Mouse (Mus musculus) kidney, embryonic 16.5 days (tissue): ENCODE measurements around the gene Itga9. TPM values are rescaled to one million over a fixed set of nuclear protein-coding genes. Genes with fewer than 3 reads are reported as not detected.
A peak's percentile ranks its signal among the peaks of the same experiment; 100 is the strongest.

Source experiments
- ATAC-seq: fragments of 200-750 bp; cut with Nextera tagmentation; 2 replicates; pipeline ENCODE4 v1.8.0; 2017; ENCODE audit warnings: moderate TSS enrichment; ENCODE audit not compliant: low FRiP score, low TSS enrichment
- H3K27ac ChIP-seq: fragments of 300-500 bp; sonication (generic); 2 replicates; pipeline ENCODE4 v1.5.1; 2014; ENCODE audit warnings: low read length
- H3K27me3 ChIP-seq: fragments of 300-500 bp; sonication (generic); 2 replicates; pipeline ENCODE4 v1.6.1; 2014; ENCODE audit warnings: low read length, control low read depth, mixed read lengths; ENCODE audit not compliant: insufficient read depth
- H3K36me3 ChIP-seq: fragments of 300-500 bp; sonication (generic); 2 replicates; pipeline ENCODE4 v1.6.1; 2014; ENCODE audit warnings: low read length, control low read depth, mixed read lengths; ENCODE audit not compliant: insufficient read depth
- H3K4me1 ChIP-seq: fragments of 300-500 bp; sonication (generic); 2 replicates; pipeline ENCODE4 v1.6.1; 2014; ENCODE audit warnings: low read length, control low read depth, mixed read lengths; ENCODE audit not compliant: insufficient read depth
- H3K4me2 ChIP-seq: fragments of 300-500 bp; sonication (generic); replicated peaks from 2 replicates; pipeline ENCODE4 v1.6.1; 2014; ENCODE audit warnings: low read depth, low read length
- H3K4me3 ChIP-seq: fragments of 300-500 bp; sonication (generic); 2 replicates; pipeline ENCODE4 v1.5.1; 2014; ENCODE audit warnings: mild to moderate bottlenecking, low read length
- H3K9ac ChIP-seq: fragments of 300-500 bp; sonication (generic); replicated peaks from 2 replicates; pipeline ENCODE4 v1.6.1; 2014; ENCODE audit warnings: low read length
- H3K9me3 ChIP-seq: fragments of 300-500 bp; sonication (generic); 2 replicates; pipeline ENCODE4 v1.6.1; 2016; ENCODE audit warnings: low read length, control low read depth
- WGBS: fragments of 180-500 bp; shearing (Covaris S2); extraction: QIAGEN DNeasy Blood & Tissue Kit; methylation state at CpG from one replicate; pipeline ENCODE4 v1.1.7; 2014; 5-methylcytosine and 5-hydroxymethylcytosine counted together
- polyA plus RNA-seq: library from polyadenylated mRNA; unstranded; fragments of >200 nt; fragmentation: Nextera tagmentation; extraction: Ambion mirVana; gene quantifications from 2 replicates; pipeline ENCODE4 v1.2.1, GENCODE M21; 2015

Itga9 gene
- polyA plus RNA-seq, 1 experiment from 2014 or later: 10.8 TPM

GRCm38 (mm10) chr9:118638642-118639210 is 32.2 kb downstream of the Itga9 start:
- peaks cover 56% of the 10 kb centered on the region for H3K36me3 ChIP-seq

DNA sequence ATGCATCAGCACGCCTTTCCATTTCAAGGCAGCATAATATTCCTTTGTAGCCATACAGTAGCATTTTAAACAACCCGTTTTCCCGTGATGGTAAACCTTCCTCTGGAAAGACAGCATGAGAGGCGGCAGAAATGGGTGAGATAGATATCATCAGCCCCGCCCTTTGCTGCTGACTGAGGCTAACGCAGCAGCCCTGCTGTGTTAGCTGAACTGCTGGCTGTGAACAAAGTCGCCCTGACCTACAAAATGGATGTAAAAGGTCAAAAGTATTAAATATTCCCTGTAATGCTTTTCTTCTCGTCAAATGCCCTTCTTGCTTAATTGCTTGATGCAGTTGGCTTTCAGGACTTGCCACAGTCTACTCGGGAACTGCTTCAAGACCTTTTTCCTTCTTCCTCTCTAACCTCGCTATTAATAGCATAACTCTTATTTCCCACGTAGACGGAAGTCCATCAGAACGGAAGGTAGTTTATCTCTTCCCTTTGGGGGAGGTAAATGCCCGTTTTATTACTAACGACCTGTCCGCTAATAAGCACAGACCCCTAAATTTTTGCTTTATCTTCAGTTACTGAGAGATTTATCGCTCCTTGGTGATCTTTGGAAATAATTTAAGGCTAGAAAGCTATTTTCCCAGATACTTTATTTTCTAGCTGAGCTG is 39.3 kb downstream of the Itga9 start:
- no peaks in the 10 kb centered on the region for H3K9me3 ChIP-seq
- no peak for ATAC-seq
- peak overlapping the region; percentile 48 for H3K27ac ChIP-seq
- H3K4me1 ChIP-seq: peaks cover 17% of the 10 kb centered on the region; the same call in 1 of the 2 replicates
- peaks cover 10% of the 10 kb centered on the region for H3K36me3 ChIP-seq
- H3K4me3 ChIP-seq: no peak overlapping the region
- no peak overlapping the region for H3K4me2 ChIP-seq
- 51% methylated on average over 17 of the region's 17 CpGs for WGBS
- no peak overlapping the region for H3K9ac ChIP-seq
- no peaks in the 10 kb centered on the region for H3K27me3 ChIP-seq

More at GRCm38 (mm10) chr9:118638642-118639210, 32.2 kb downstream of the Itga9 start:
- ATAC-seq: no peak
- Histone ChIP-seq H3K4me1 (0 out of 2 replicates have a peak, but pooled peaks cover 2% of the 10 kb centered on the region), H3K4me2 (no peak overlapping the region), H3K4me3 (no peak overlapping the region), H3K9me3 (0 out of 2 replicates have a peak, but pooled peaks cover 5% of the 10 kb centered on the region), H3K27me3 (no peaks in the 10 kb centered on the region), H3K9ac (no peak overlapping the region), H3K27ac (no peak overlapping the region)
- 87% methylated on average over 5 of the region's 5 CpGs for WGBS

- no peak for ATAC-seq
- Histone ChIP-seq H3K36me3 (peaks cover 13% of the 10 kb centered on the region), H3K9me3 (no peaks in the 10 kb centered on the region), H3K9ac (no peak overlapping the region), H3K27ac (0 out of 2 replicates have a peak overlapping the region, but pooled peaks have one; percentile 6), H3K27me3 (no peaks in the 10 kb centered on the region), H3K4me3 (no peak overlapping the region), H3K4me2 (no peak overlapping the region), H3K4me1 (peaks cover 23% of the 10 kb centered on the region; the same call in 1 of the 2 replicates)
- WGBS: 62% methylated on average over 3 of the region's 3 CpGs
Measured at GRCm38 (mm10) chr9:118647495-118647894, 41.0 kb downstream of the Itga9 start.

DNA sequence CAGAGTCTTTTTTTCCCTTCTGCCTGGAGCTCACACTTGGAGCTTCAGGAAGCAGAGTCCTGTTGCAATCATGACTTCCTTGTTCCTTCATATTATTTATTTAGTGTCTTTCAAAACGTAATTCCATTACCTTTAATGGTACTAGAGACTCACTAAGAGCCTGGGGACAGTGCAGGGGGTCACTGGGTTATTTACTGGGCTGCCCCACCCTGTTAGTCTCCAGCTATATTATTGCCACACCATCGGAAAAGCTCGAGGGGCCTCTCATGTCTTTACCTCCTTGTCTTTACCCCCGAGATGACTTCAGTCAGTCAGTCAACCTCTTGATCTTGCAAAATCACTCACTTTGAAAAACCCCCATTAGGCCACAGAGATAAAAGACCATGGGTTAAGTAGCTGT is 44.5 kb downstream of the Itga9 start:
- no peak overlapping the region for H3K4me3 ChIP-seq
- H3K4me1 ChIP-seq: peaks cover 32% of the 10 kb centered on the region
- H3K27me3 ChIP-seq: no peaks in the 10 kb centered on the region
- WGBS: 16% methylated on average over 4 of the region's 4 CpGs
- no peak for ATAC-seq
- peaks cover 17% of the 10 kb centered on the region for H3K36me3 ChIP-seq
- H3K4me2 ChIP-seq: no peak overlapping the region
- H3K27ac ChIP-seq: no peak overlapping the region
- H3K9me3 ChIP-seq: peaks cover 6% of the 10 kb centered on the region; the same call in 1 of the 2 replicates
- H3K9ac ChIP-seq: no peak overlapping the region

DNA sequence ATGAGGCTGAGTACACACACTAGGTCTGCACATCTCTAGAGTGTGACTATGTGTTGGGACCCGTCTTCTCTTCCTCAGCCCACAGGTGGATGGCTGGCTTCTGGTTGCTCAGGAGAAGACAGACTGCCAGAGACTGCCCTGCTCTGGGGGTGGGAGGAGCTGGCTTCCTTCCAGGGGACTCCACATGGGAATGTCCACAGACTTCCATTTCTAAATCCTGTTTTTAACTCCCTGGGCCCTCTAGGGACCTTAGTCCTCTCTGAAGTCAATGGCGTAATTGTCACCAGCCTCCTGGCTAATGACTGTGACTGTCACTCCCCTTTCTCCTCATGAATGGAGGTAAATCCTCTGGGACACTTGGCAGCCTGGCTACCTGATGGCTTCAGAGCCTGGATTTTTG is 45.4 kb downstream of the Itga9 start:
- Histone ChIP-seq H3K4me3 (no peak overlapping the region), H3K27me3 (no peaks in the 10 kb centered on the region), H3K4me2 (no peak overlapping the region), H3K9me3 (peaks cover 6% of the 10 kb centered on the region; the same call in 1 of the 2 replicates), H3K9ac (no peak overlapping the region), H3K4me1 (peaks cover 26% of the 10 kb centered on the region), H3K36me3 (peaks cover 17% of the 10 kb centered on the region), H3K27ac (no peak overlapping the region)
- ATAC-seq: no peak
- 56% methylated on average over 2 of the region's 2 CpGs for WGBS

GRCm38 (mm10) chr9:118653436-118653835 is 46.9 kb downstream of the Itga9 start:
- Histone ChIP-seq H3K9ac (no peak overlapping the region), H3K27me3 (no peaks in the 10 kb centered on the region), H3K36me3 (peaks cover 18% of the 10 kb centered on the region), H3K4me1 (peaks cover 20% of the 10 kb centered on the region), H3K4me3 (no peak overlapping the region), H3K4me2 (no peak overlapping the region), H3K9me3 (peaks cover 6% of the 10 kb centered on the region; the same call in 1 of the 2 replicates), H3K27ac (no peak overlapping the region)
- no peak for ATAC-seq
- WGBS: 46% methylated on average over 1 of the region's 1 CpGs

DNA sequence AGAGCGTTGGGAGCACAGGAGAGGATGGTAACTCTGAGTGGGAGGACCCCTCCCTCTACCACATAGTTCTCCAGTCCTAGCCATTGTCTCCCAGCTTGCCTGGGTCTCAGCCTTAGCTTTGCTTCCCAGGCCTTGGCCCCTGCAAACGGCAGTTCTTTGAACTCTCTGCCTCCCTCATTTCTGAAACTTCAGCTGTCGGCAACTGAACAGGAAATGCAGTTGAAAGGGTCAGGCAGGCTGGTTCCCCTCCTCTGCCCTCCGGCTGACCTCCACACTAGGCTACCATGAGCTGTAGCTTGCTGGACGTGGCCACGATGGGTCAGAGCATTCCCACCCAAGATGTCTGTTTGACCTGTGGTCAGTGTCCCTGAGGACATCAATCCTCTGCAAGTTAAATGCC is 48.5 kb downstream of the Itga9 start:
- 8% methylated on average over 6 of the region's 6 CpGs for WGBS
- no peak overlapping the region for H3K4me3 ChIP-seq
- peaks cover 30% of the 10 kb centered on the region for H3K36me3 ChIP-seq
- peak overlapping the region; percentile 59 for H3K27ac ChIP-seq
- no peak overlapping the region for H3K4me2 ChIP-seq
- no peak overlapping the region for H3K9ac ChIP-seq
- ATAC-seq: 0 out of 2 replicates have a peak, but pooled peaks have one; percentile 29
- peaks cover 20% of the 10 kb centered on the region for H3K4me1 ChIP-seq
- peaks cover 6% of the 10 kb centered on the region; the same call in 1 of the 2 replicates for H3K9me3 ChIP-seq
- H3K27me3 ChIP-seq: no peaks in the 10 kb centered on the region

GRCm38 (mm10) chr9:118655726-118656125 is 49.2 kb downstream of the Itga9 start:
- WGBS: 87% methylated on average over 3 of the region's 3 CpGs
- H3K9me3 ChIP-seq: peaks cover 6% of the 10 kb centered on the region; the same call in 1 of the 2 replicates
- H3K36me3 ChIP-seq: peaks cover 30% of the 10 kb centered on the region
- H3K4me2 ChIP-seq: no peak overlapping the region
- no peak overlapping the region for H3K4me3 ChIP-seq
- ATAC-seq: no peak
- no peaks in the 10 kb centered on the region for H3K27me3 ChIP-seq
- peaks cover 20% of the 10 kb centered on the region for H3K4me1 ChIP-seq
- no peak overlapping the region for H3K27ac ChIP-seq
- no peak overlapping the region for H3K9ac ChIP-seq

DNA sequence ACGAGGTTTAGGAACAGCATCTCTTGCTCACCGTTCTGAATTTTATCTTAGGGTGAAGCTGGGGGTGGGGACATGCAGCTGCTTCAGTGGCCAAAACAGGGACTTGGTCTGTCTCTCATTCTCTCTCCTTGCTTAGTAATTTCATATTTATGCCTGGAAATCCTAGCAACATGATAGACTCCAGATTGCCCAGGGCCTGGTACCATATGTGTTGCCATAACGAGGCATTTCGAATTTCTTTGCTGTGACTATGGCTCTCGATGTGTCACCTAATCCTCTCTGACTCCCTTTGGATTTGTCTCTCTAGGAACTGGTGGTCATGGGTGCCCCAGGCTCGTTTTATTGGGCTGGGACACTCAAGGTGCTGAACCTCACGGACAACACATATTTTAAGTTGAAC is 51.7 kb downstream of the Itga9 start:
- H3K36me3 ChIP-seq: peaks cover 37% of the 10 kb centered on the region
- no peak for ATAC-seq
- H3K9me3 ChIP-seq: peaks cover under 1% of the 10 kb centered on the region; the same call in 1 of the 2 replicates
- H3K9ac ChIP-seq: no peak overlapping the region
- no peak overlapping the region for H3K4me3 ChIP-seq
- no peak overlapping the region for H3K27ac ChIP-seq
- no peak overlapping the region for H3K4me2 ChIP-seq
- H3K4me1 ChIP-seq: peaks cover 13% of the 10 kb centered on the region
- 91% methylated on average over 7 of the region's 7 CpGs for WGBS
- H3K27me3 ChIP-seq: no peaks in the 10 kb centered on the region

- Histone ChIP-seq H3K36me3 (peaks cover 42% of the 10 kb centered on the region), H3K9ac (no peak overlapping the region), H3K4me1 (peaks cover 5% of the 10 kb centered on the region), H3K9me3 (no peaks in the 10 kb centered on the region), H3K4me3 (no peak overlapping the region), H3K27ac (no peak overlapping the region), H3K4me2 (no peak overlapping the region), H3K27me3 (no peaks in the 10 kb centered on the region)
- 82% methylated on average over 5 of the region's 5 CpGs for WGBS
- no peak for ATAC-seq
Measured at GRCm38 (mm10) chr9:118659809-118660208, 53.3 kb downstream of the Itga9 start.
